Mouse (Mus musculus) liver, embryonic 16.5 days (tissue): Measurements from ENCODE around the gene B230217C12Rik. TPM values are rescaled to one million over a fixed set of nuclear protein-coding genes. Genes with fewer than 3 reads are reported as not detected.
"Not testable (repeated sequence)": the region's sequence is repeated elsewhere in the genome, so short reads cannot be mapped to it uniquely, and the experiment has no call there.

ENCODE experiments used
- ATAC-seq: fragments of 200-750 bp; cut with Nextera tagmentation; 2 replicates; pipeline ENCODE4 v1.8.0; 2017; ENCODE audit warnings: low read depth, mild to moderate bottlenecking, moderate number of reproducible peaks, moderate library complexity
- H3K27ac ChIP-seq: fragments of 300-500 bp; sonication (generic); 2 replicates; pipeline ENCODE4 v1.5.1; 2014; ENCODE audit warnings: mild to moderate bottlenecking, low read length
- H3K27me3 ChIP-seq: fragments of 300-500 bp; sonication (generic); 2 replicates; pipeline ENCODE4 v1.6.1; 2014; ENCODE audit warnings: low read depth, low read length, mixed read lengths; ENCODE audit not compliant: control insufficient read depth, insufficient read depth
- H3K36me3 ChIP-seq: fragments of 300-500 bp; sonication (generic); 2 replicates; pipeline ENCODE4 v1.6.1; 2014; ENCODE audit warnings: mild to moderate bottlenecking; ENCODE audit not compliant: control insufficient read depth, insufficient read depth
- H3K4me1 ChIP-seq: fragments of 300-500 bp; sonication (generic); 2 replicates; pipeline ENCODE4 v1.6.1; 2014; ENCODE audit warnings: low read depth, low read length, mixed read lengths; ENCODE audit not compliant: control insufficient read depth
- H3K4me2 ChIP-seq: fragments of 300-500 bp; sonication (generic); 2 replicates; pipeline ENCODE4 v1.6.1; 2014; ENCODE audit warnings: low read depth, low read length, mixed read lengths
- H3K4me3 ChIP-seq: fragments of 300-500 bp; sonication (generic); 2 replicates; pipeline ENCODE4 v1.5.1; 2014; ENCODE audit warnings: low read depth, mild to moderate bottlenecking, low read length
- H3K9ac ChIP-seq: fragments of 300-500 bp; sonication (generic); 2 replicates; pipeline ENCODE4 v1.6.1; 2014; ENCODE audit warnings: low read depth, low read length
- H3K9me3 ChIP-seq: fragments of 300-500 bp; sonication (generic); replicated peaks from 2 replicates; pipeline ENCODE4 v1.6.1; 2016; ENCODE audit warnings: low read length; ENCODE audit not compliant: control insufficient read depth
- WGBS: fragments of 180-500 bp; shearing (Covaris S2); extraction: QIAGEN DNeasy Blood & Tissue Kit; methylation state at CpG from one replicate; pipeline ENCODE4 v1.1.7; 2014; ENCODE audit not compliant: insufficient replicate concordance; 5-methylcytosine and 5-hydroxymethylcytosine counted together
- polyA plus RNA-seq: library from polyadenylated mRNA; unstranded; fragments of >200 nt; fragmentation: Nextera tagmentation; extraction: Ambion mirVana; gene quantifications from 2 replicates; pipeline ENCODE4 v1.2.1, GENCODE M21; 2015

Gene B230217C12Rik
- polyA plus RNA-seq, 1 experiment from 2014 or later: 0.19 TPM

DNA sequence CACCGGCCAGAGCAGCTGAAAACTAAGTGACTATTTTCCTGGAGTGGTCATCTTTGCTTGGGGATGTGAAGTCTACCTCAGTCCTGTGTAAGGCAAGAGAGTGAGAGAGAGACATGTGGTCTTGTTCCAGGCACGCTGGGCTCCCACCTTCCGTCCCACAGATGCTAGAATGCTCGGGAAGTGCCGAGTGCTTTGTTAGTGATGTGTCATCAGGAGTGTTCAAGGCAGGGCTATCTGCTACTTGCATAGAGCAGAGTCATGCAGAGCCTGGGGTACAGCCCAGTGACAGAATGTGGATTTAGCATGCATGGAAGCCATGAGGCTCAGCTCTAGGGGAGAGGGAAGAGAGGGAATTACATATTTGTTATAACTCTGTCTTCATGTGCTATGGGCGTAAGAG, 12.9 kb upstream of the B230217C12Rik start:
- no peak overlapping the region for H3K4me3 ChIP-seq
- no peak overlapping the region for H3K27ac ChIP-seq
- H3K9ac ChIP-seq: no peak overlapping the region
- 68% methylated on average over 6 of the region's 6 CpGs for WGBS
- no peaks in the 10 kb centered on the region for H3K27me3 ChIP-seq
- H3K36me3 ChIP-seq: peaks cover 5% of the 10 kb centered on the region
- no peak for ATAC-seq
- H3K4me1 ChIP-seq: peaks cover 5% of the 10 kb centered on the region
- no peak overlapping the region for H3K4me2 ChIP-seq
- H3K9me3 ChIP-seq: no peaks in the 10 kb centered on the region

DNA sequence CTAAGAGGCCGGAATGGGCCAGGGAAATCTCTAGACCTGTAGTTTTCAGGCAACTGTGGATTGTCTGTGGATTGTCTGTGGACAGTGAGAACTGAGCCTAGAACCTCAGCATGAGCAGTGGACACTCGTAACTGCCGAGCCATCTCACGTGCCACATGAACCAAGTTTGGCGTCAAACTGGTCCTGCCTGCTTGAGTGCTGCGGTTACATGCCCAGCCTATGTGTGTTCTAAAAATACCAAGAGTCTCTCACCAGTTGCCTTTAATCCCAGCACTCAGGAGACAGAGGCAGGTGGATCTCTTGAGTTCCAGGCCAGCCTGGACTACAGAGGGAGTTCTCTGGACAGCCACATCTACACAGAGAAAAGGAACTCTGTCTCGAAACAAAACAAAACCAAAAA, 11.2 kb upstream of the B230217C12Rik start:
- no peaks in the 10 kb centered on the region for H3K9me3 ChIP-seq
- no peak overlapping the region for H3K4me3 ChIP-seq
- 52% methylated on average over 7 of the region's 7 CpGs for WGBS
- no peak overlapping the region for H3K9ac ChIP-seq
- H3K4me2 ChIP-seq: no peak overlapping the region
- ATAC-seq: no peak
- peaks cover 12% of the 10 kb centered on the region for H3K36me3 ChIP-seq
- no peaks in the 10 kb centered on the region for H3K27me3 ChIP-seq
- H3K27ac ChIP-seq: peak overlapping the region; percentile 75; the same call in 1 of the 2 replicates
- peaks cover 5% of the 10 kb centered on the region for H3K4me1 ChIP-seq

DNA sequence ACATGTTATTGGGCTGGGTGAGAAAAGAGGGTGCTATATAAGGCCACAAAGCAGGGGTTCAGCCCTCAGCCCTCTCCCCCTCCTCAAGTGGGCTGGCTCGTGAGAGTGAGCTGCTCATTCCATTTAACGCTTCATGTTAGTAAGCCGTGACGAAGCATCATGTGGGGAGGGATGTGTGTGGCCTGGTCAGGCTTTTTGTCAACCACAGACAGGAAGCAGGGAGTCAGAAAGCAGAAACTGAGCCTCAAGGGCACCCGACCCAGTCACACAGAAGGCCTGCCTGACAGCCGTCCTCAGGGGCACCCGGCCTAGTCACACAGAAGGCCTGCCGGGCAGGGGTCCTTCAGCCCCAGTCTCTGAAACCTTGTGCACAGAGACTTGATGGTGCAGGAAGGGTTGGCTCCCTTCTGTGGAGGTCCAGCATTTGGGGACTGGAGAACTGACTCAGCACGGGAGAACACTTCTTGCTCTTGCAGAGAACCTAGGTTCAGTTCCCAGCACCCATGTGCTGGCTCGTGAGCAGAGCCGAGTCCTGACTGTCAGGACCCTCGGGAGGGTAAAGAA, 10.6 kb upstream of the B230217C12Rik start:
- H3K36me3 ChIP-seq: peaks cover 16% of the 10 kb centered on the region
- H3K9me3 ChIP-seq: no peaks in the 10 kb centered on the region
- 32% methylated on average over 12 of the region's 12 CpGs for WGBS
- peak; percentile 9; the same call in 1 of the 2 replicates for ATAC-seq
- no peak overlapping the region for H3K9ac ChIP-seq
- H3K4me2 ChIP-seq: no peak overlapping the region
- H3K27ac ChIP-seq: peak overlapping the region; percentile 75; the same call in 1 of the 2 replicates
- peaks cover 5% of the 10 kb centered on the region for H3K4me1 ChIP-seq
- H3K4me3 ChIP-seq: no peak overlapping the region
- H3K27me3 ChIP-seq: no peaks in the 10 kb centered on the region

DNA sequence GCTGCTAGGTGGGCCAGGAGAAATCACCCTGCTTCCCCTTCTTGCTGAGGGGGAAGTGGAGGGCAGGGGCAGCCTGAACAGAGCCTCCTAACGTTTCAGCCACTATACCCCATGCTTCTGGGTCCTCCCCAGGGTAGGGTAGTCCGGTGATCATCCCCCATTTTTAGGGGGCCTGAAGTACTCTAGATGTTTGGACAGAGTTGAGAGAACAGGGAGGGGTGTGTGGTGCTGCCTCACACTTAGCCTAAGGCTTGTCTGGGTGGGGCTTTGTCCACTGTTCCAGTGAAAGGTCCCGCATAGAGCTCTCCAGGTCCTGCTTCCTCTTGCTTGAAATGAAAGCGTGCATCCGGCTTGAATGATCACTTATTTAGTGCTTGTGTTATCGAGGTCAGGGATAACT, 10.1 kb upstream of the B230217C12Rik start:
- 0 out of 2 replicates have a peak overlapping the region, but pooled peaks have one; percentile 27 for H3K27ac ChIP-seq
- no peak overlapping the region for H3K9ac ChIP-seq
- 43% methylated on average over 6 of the region's 6 CpGs for WGBS
- no peak overlapping the region for H3K4me2 ChIP-seq
- no peaks in the 10 kb centered on the region for H3K9me3 ChIP-seq
- peaks cover 5% of the 10 kb centered on the region; the same call in 1 of the 2 replicates for H3K4me1 ChIP-seq
- H3K27me3 ChIP-seq: no peaks in the 10 kb centered on the region
- H3K4me3 ChIP-seq: no peak overlapping the region
- H3K36me3 ChIP-seq: peaks cover 16% of the 10 kb centered on the region
- no peak for ATAC-seq

DNA sequence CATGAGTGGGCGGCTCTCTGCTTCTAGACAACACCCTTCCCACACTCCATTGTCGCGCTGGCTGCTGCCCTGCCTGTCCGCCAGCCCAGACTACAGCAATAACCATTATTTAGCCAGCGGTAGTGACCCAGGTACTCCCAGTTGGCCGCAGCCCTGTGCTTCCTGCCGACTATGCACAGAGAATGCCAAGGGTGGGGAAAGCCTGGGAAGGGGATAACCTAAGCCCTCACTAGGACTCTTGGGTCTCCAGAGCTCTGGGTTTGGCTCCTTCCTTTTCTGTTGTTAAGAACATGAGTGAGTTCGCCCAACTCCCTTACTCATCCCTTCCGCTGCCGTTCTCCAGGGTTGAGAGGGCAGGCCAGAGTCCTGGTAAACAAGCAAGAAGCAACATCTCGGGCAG, 8.6 kb upstream of the B230217C12Rik start:
- Histone ChIP-seq H3K4me2 (no peak overlapping the region), H3K27ac (no peak overlapping the region), H3K4me3 (no peak overlapping the region), H3K9ac (no peak overlapping the region), H3K27me3 (no peaks in the 10 kb centered on the region), H3K36me3 (peaks cover 13% of the 10 kb centered on the region), H3K9me3 (no peaks in the 10 kb centered on the region), H3K4me1 (no peaks in the 10 kb centered on the region; the same call in 1 of the 2 replicates)
- no peak for ATAC-seq
- WGBS: 75% methylated on average over 11 of the region's 11 CpGs

DNA sequence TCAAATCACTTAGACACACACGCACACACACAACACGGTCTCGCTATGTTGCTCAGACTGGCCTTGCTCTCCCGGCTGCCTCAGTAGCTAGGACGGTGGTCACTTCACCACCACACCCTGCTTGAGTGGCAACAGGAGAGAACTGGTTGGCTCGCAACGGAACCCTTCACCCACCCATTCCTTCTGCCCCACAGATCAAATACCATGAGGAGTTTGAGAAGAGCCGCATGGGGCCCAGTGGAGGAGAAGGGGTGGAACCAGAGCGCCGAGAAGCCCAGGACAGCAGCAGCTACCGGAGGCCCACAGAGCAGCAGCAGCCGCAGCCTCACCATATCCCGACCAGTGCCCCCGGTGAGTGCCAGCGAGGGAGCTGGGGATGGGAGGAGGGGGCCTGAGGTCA, 7.2 kb upstream of the B230217C12Rik start:
- H3K4me1 ChIP-seq: peaks cover 5% of the 10 kb centered on the region
- ATAC-seq: no peak

DNA sequence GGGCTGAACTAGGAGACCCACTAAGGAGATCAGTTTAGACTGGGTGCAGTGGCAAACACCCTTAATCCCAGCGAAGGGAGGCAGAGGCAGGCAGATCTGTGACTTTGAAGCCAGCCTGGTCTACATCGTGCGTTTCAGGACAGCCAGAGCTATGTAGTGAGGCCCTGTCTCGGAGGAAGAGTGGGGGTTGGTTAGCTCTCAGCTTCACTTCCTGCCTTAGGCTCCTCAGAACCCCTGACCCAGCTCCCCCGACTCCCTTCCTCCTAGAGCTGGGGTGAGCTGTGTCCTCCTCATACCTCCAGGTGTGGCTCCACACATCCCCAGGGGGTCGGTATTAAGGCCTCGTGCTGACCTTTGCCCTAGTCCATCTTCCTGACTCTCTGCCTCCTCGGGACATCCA, 4.0 kb upstream of the B230217C12Rik start:
- H3K9ac ChIP-seq: no peak overlapping the region
- H3K4me1 ChIP-seq: peaks cover 18% of the 10 kb centered on the region
- peaks cover 11% of the 10 kb centered on the region for H3K36me3 ChIP-seq
- no peak overlapping the region for H3K4me2 ChIP-seq
- ATAC-seq: no peak
- H3K27ac ChIP-seq: no peak overlapping the region
- H3K27me3 ChIP-seq: no peaks in the 10 kb centered on the region
- WGBS: 44% methylated on average over 8 of the region's 8 CpGs
- no peaks in the 10 kb centered on the region for H3K9me3 ChIP-seq
- H3K4me3 ChIP-seq: no peak overlapping the region

More for the DNA sequence above, 7.2 kb upstream of the B230217C12Rik start:
- H3K4me3 ChIP-seq: no peak overlapping the region
- no peak overlapping the region for H3K4me2 ChIP-seq
- 84% methylated on average over 15 of the region's 15 CpGs for WGBS
- no peaks in the 10 kb centered on the region for H3K27me3 ChIP-seq
- no peaks in the 10 kb centered on the region for H3K9me3 ChIP-seq
- H3K27ac ChIP-seq: no peak overlapping the region
- H3K9ac ChIP-seq: no peak overlapping the region
- peaks cover 11% of the 10 kb centered on the region for H3K36me3 ChIP-seq

DNA sequence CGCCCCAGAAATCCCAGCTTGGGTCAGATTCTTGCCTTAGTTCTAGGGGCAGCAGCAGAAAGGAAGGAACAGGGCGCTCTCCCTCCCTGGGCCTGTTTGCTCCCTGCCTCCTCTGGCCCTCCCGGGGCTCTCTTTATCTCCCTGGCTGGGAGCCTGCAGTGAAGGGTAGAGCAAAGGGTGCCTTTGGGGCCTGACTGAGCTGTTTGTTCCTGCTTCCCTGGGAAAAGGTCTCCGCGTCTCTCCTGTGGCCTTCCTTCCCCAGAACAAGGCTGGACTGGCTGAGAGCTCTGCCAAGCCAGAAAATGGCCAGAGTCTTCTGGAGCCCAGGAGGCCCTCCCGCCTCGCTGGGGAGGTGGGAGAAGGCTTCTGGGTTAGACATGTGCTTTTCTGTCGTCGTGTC, 3.5 kb upstream of the B230217C12Rik start:
- H3K9ac ChIP-seq, H3K9me3 ChIP-seq, H3K27ac ChIP-seq, H3K4me2 ChIP-seq, H3K4me3 ChIP-seq, H3K27me3 ChIP-seq, ATAC-seq: not testable (repeated sequence)
- Histone ChIP-seq H3K36me3 (peaks cover 11% of the 10 kb centered on the region), H3K4me1 (peaks cover 18% of the 10 kb centered on the region)
- 58% methylated on average over 9 of the region's 9 CpGs for WGBS

DNA sequence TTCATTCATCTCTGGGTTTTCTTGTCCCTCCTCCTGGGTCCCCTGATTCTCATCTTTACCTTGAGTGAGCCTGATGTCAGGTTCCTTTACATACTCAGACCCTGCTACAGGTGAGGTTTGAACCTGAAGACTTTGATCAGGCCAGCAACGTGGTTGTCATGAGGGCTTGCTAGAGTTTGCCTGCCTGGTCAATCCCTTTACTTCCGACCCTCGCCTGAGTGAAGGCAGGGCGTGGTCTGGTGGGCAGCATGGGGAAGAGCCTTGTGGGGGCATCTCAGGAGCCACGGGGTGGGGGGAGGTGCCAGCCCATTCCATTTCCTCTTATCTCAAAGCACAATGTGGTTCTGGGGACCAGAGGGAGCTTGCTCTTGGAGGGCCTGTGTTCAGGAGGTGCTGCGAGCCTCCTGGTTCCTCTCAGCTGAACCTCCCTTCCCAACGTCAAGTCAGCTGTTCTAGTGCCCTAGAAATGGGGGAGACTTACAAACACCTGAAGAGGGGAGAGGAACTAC, 2.9 kb upstream of the B230217C12Rik start:
- ATAC-seq: no peak
- H3K27ac ChIP-seq: no peak overlapping the region

More for the DNA sequence above, 2.9 kb upstream of the B230217C12Rik start:
- Histone ChIP-seq H3K4me2 (no peak overlapping the region), H3K9me3 (no peaks in the 10 kb centered on the region), H3K36me3 (peaks cover 11% of the 10 kb centered on the region), H3K4me1 (peaks cover 18% of the 10 kb centered on the region), H3K27me3 (no peaks in the 10 kb centered on the region), H3K9ac (no peak overlapping the region), H3K4me3 (no peak overlapping the region)
- 20% methylated on average over 7 of the region's 7 CpGs for WGBS
